Mouse (Mus musculus) embryonic facial prominence, embryonic 14.5 days (tissue): ENCODE measurements around the gene Taf12. TPM values are rescaled to one million over a fixed set of nuclear protein-coding genes. Genes with fewer than 3 reads are reported as not detected.

ENCODE experiments used
- ATAC-seq: fragments of 200-750 bp; cut with Nextera tagmentation; 2 replicates; pipeline ENCODE4 v1.8.0; 2017; ENCODE audit warnings: low read depth, moderate number of reproducible peaks, moderate TSS enrichment
- DNase-seq: peaks from one replicate; pipeline ENCODE4 v3.0.0-alpha.2; 2015; ENCODE audit warnings: low spot score
- H3K27ac ChIP-seq: fragments of 300-500 bp; sonication (generic); replicated peaks from 2 replicates; pipeline ENCODE4 v1.5.1; 2014; ENCODE audit warnings: low read depth, mild to moderate bottlenecking, low read length, moderate library complexity
- H3K27me3 ChIP-seq: fragments of 300-500 bp; sonication (generic); replicated peaks from 2 replicates; pipeline ENCODE4 v1.6.1; 2014; ENCODE audit warnings: low read length; ENCODE audit not compliant: control insufficient read depth, insufficient read depth
- H3K36me3 ChIP-seq: fragments of 300-500 bp; sonication (generic); 2 replicates; pipeline ENCODE4 v1.6.1; 2014; ENCODE audit warnings: low read length, mixed read lengths; ENCODE audit not compliant: control insufficient read depth, insufficient read depth
- H3K4me1 ChIP-seq: fragments of 300-500 bp; sonication (generic); 2 replicates; pipeline ENCODE4 v1.6.1; 2014; ENCODE audit warnings: antibody characterized with exemption, low read length; ENCODE audit not compliant: control insufficient read depth, insufficient read depth
- H3K4me2 ChIP-seq: fragments of 300-500 bp; sonication (generic); 2 replicates; pipeline ENCODE4 v1.6.1; 2014; ENCODE audit warnings: low read depth, mild to moderate bottlenecking, low read length, moderate library complexity, mixed read lengths
- H3K4me3 ChIP-seq: fragments of 300-500 bp; sonication (generic); 2 replicates; pipeline ENCODE4 v1.5.1; 2014; ENCODE audit warnings: low read depth, mild to moderate bottlenecking, low read length
- H3K9ac ChIP-seq: fragments of 300-500 bp; sonication (generic); 2 replicates; pipeline ENCODE4 v1.6.1; 2014; ENCODE audit warnings: low read depth, mild to moderate bottlenecking, low read length, moderate library complexity, mixed read lengths
- H3K9me3 ChIP-seq: fragments of 300-500 bp; sonication (generic); 2 replicates; pipeline ENCODE4 v1.6.1; 2016; ENCODE audit warnings: low read length; ENCODE audit not compliant: control insufficient read depth
- WGBS: fragments of 180-500 bp; shearing (Covaris S2); extraction: QIAGEN DNeasy Blood & Tissue Kit; methylation state at CpG from one replicate; pipeline ENCODE4 v1.1.7; 2014; 5-methylcytosine and 5-hydroxymethylcytosine counted together
- polyA plus RNA-seq: library from polyadenylated mRNA; unstranded; fragments of >200 nt; fragmentation: Nextera tagmentation; extraction: Ambion mirVana; gene quantifications from 2 replicates; pipeline ENCODE4 v1.2.1, GENCODE M21; 2014

Gene Taf12
- polyA plus RNA-seq: 43.4 and 48.8 TPM in 2 replicates

DNA sequence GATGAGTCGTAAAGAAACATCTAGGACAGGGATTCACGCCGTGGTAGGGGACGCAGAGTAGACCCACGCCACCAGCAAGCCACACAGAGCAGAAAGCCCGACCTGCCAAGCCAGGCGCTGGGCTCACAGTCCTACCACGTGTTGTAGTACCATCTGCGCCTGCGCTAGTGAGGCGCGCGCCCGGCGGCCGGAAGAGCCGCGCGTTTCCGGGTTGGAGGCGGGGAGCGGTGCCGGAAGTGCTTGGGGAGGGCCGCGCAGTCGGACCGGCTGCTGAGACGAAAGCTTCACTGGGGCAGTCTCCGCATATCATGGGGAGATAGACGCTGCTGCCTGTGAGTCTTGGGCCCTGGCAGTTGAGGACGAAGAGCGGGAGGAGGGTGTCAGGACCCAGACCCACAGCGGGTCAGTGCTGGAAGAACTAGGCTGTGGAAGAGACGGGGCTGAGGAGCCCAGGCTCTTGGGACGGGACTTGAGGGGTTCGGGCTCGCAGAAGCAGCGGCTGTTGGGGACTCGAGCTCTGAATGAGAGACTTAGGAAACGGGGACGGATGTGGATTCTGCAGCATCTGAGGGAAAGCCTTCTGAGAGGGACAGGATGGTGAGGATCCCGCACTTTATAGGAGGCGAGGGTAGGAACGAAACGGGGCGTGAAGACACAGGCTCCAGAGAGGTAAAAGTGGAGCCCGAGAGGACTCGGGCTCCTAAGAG is at the start of gene Taf12:
TSS of gene Taf12 (plus strand) at position 220 of the 707 bp plus-strand sequence.
- no peaks in the 10 kb centered on the region for H3K27me3 ChIP-seq
- ATAC-seq: peak; percentile 91
- H3K4me1 ChIP-seq: peaks cover 5% of the 10 kb centered on the region
- peak; percentile 96 for DNase-seq
- peak within 1 kb of the TSS; percentile 58 for H3K4me3 ChIP-seq
- H3K9me3 ChIP-seq: no peaks in the 10 kb centered on the region
- peak within 1 kb of the TSS; percentile 89 for H3K27ac ChIP-seq
- H3K9ac ChIP-seq: peak within 1 kb of the TSS; percentile 78
- under 1% methylated on average over 45 of the region's 48 CpGs for whole genome bisulfite sequencing
- H3K36me3 ChIP-seq: no peaks in the 10 kb centered on the region
- H3K4me2 ChIP-seq: peak within 1 kb of the TSS; percentile 84

DNA sequence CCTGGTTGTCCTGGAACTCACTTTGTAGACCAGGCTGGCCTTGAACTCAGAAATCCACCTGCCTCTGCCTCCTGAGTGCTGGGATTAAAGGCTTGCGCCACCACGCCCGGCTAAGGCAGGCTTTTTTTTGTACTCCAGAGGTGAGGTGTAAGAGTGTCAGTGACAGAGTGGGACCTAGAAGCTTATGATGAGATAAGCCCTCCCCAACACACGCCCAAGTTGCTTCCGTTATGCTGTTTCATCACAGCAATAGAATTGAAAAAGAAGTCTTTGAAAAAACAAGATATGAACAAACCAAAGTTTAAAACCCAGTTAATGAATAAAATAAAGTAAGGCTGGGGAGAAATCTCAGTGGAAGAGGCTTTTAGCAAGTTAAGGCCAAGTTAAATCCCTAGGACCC is 43.8 kb upstream of the Taf12 start:
- Histone ChIP-seq H3K27me3 (no peaks in the 10 kb centered on the region), H3K9ac (no peak overlapping the region), H3K4me2 (no peak overlapping the region), H3K4me1 (no peaks in the 10 kb centered on the region), H3K27ac (no peak overlapping the region), H3K4me3 (no peak overlapping the region), H3K36me3 (peaks cover 96% of the 10 kb centered on the region), H3K9me3 (no peaks in the 10 kb centered on the region)
- 91% methylated on average over 5 of the region's 5 CpGs for WGBS
- ATAC-seq (no peak), DNase-seq (no peak)

DNA sequence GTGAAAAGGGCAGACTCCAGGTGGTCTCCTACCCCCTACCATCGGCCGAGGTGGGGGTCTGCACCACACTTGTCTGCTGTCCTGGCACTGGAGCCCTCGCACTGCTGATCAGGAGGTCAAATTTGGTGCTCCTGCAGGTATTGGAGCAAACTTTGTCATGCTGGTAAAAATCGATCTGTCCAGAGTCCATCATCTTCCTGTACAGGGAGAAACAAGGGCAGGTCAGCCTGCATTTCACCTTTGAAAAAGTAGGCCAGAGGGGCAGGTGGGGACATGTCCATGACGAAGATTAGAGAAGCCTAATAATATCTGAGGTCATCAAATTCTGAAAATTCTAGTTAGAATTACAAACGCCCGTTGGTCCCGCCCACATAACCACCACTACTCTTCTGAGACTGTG is 39.5 kb upstream of the Taf12 start:
- ATAC-seq (no peak), DNase-seq (no peak)
- no peak overlapping the region for H3K27ac ChIP-seq
- no peaks in the 10 kb centered on the region for H3K9me3 ChIP-seq
- no peak overlapping the region for H3K4me3 ChIP-seq
- WGBS: 85% methylated on average over 8 of the region's 8 CpGs
- peaks cover 98% of the 10 kb centered on the region for H3K36me3 ChIP-seq
- no peaks in the 10 kb centered on the region for H3K27me3 ChIP-seq
- no peaks in the 10 kb centered on the region for H3K4me1 ChIP-seq
- H3K4me2 ChIP-seq: no peak overlapping the region
- no peak overlapping the region for H3K9ac ChIP-seq

- Histone ChIP-seq H3K27me3 (no peaks in the 10 kb centered on the region), H3K4me3 (no peak overlapping the region), H3K9ac (no peak overlapping the region), H3K4me2 (no peak overlapping the region), H3K27ac (no peak overlapping the region), H3K9me3 (no peaks in the 10 kb centered on the region), H3K36me3 (peaks cover 99% of the 10 kb centered on the region), H3K4me1 (no peaks in the 10 kb centered on the region)
- 85% methylated on average over 4 of the region's 4 CpGs for WGBS
- DNase-seq: no peak
- ATAC-seq: no peak
These were observed 35.8 kb upstream of the Taf12 start for GRCm38 (mm10) chr4:132238356-132238755.

GRCm38 (mm10) chr4:132240367-132240766 is 33.8 kb upstream of the Taf12 start:
- no peaks in the 10 kb centered on the region for H3K9me3 ChIP-seq
- H3K27ac ChIP-seq: no peak overlapping the region
- no peak overlapping the region for H3K9ac ChIP-seq
- H3K27me3 ChIP-seq: no peaks in the 10 kb centered on the region
- H3K36me3 ChIP-seq: peaks cover 92% of the 10 kb centered on the region
- DNase-seq: no peak
- H3K4me1 ChIP-seq: no peaks in the 10 kb centered on the region
- H3K4me3 ChIP-seq: no peak overlapping the region
- ATAC-seq: no peak
- 92% methylated on average over 3 of the region's 3 CpGs for WGBS
- H3K4me2 ChIP-seq: no peak overlapping the region

GRCm38 (mm10) chr4:132241208-132241607 is 33.0 kb upstream of the Taf12 start:
- Histone ChIP-seq H3K27me3 (no peaks in the 10 kb centered on the region), H3K4me2 (no peak overlapping the region), H3K4me1 (no peaks in the 10 kb centered on the region), H3K9ac (no peak overlapping the region), H3K4me3 (no peak overlapping the region), H3K9me3 (no peaks in the 10 kb centered on the region), H3K27ac (no peak overlapping the region), H3K36me3 (peaks cover 92% of the 10 kb centered on the region)
- no peak for DNase-seq
- WGBS: 88% methylated on average over 3 of the region's 3 CpGs
- ATAC-seq: no peak

GRCm38 (mm10) chr4:132245643-132246042 is 28.5 kb upstream of the Taf12 start:
- no peak for ATAC-seq
- no peak overlapping the region for H3K4me3 ChIP-seq
- DNase-seq: no peak
- WGBS: 91% methylated on average over 3 of the region's 3 CpGs
- H3K36me3 ChIP-seq: peaks cover 89% of the 10 kb centered on the region
- H3K27me3 ChIP-seq: no peaks in the 10 kb centered on the region
- no peaks in the 10 kb centered on the region for H3K4me1 ChIP-seq
- H3K9ac ChIP-seq: no peak overlapping the region
- H3K9me3 ChIP-seq: no peaks in the 10 kb centered on the region
- H3K27ac ChIP-seq: no peak overlapping the region
- no peak overlapping the region for H3K4me2 ChIP-seq

- Histone ChIP-seq H3K4me1 (no peaks in the 10 kb centered on the region), H3K9ac (no peak overlapping the region), H3K36me3 (peaks cover 85% of the 10 kb centered on the region), H3K27ac (no peak overlapping the region), H3K27me3 (no peaks in the 10 kb centered on the region), H3K4me2 (no peak overlapping the region), H3K9me3 (no peaks in the 10 kb centered on the region), H3K4me3 (no peak overlapping the region)
- WGBS: 89% methylated on average over 5 of the region's 5 CpGs
- ATAC-seq (no peak), DNase-seq (no peak)
These were observed 26.7 kb upstream of the Taf12 start for GRCm38 (mm10) chr4:132247451-132247997.

- H3K4me1 ChIP-seq: no peaks in the 10 kb centered on the region
- no peak overlapping the region for H3K4me3 ChIP-seq
- H3K27ac ChIP-seq: no peak overlapping the region
- no peaks in the 10 kb centered on the region for H3K27me3 ChIP-seq
- no peak overlapping the region for H3K4me2 ChIP-seq
- DNase-seq (no peak), ATAC-seq (no peak)
- H3K9ac ChIP-seq: no peak overlapping the region
- WGBS: 90% methylated on average over 9 of the region's 9 CpGs
- peaks cover 51% of the 10 kb centered on the region for H3K36me3 ChIP-seq
- no peaks in the 10 kb centered on the region for H3K9me3 ChIP-seq
These were observed 22.6 kb upstream of the Taf12 start for GRCm38 (mm10) chr4:132251596-132251995.
